Mouse (Mus musculus) lung, embryonic 14.5 days (tissue): ENCODE data around the gene Osbpl5. TPM values are rescaled to one million over a fixed set of nuclear protein-coding genes. Genes with fewer than 3 reads are reported as not detected.

Experiments used
- ATAC-seq: fragments of 200-750 bp; cut with Nextera tagmentation; 2 replicates; pipeline ENCODE4 v1.8.0; 2017; ENCODE audit warnings: mild to moderate bottlenecking, moderate TSS enrichment, moderate library complexity; ENCODE audit not compliant: insufficient read depth
- DNase-seq: peaks from one replicate; pipeline ENCODE4 v3.0.0-alpha.2; 2015
- H3K27ac ChIP-seq: fragments of 300-500 bp; sonication (generic); 2 replicates; pipeline ENCODE4 v1.5.1; 2014; ENCODE audit warnings: low read depth, mild to moderate bottlenecking, moderate library complexity
- H3K27me3 ChIP-seq: fragments of 300-500 bp; sonication (generic); 2 replicates; pipeline ENCODE4 v1.6.1; 2014; ENCODE audit warnings: low read length, control low read depth; ENCODE audit not compliant: insufficient read depth
- H3K36me3 ChIP-seq: fragments of 300-500 bp; sonication (generic); 2 replicates; pipeline ENCODE4 v1.6.1; 2014; ENCODE audit warnings: control low read depth; ENCODE audit not compliant: insufficient read depth
- H3K4me1 ChIP-seq: fragments of 300-500 bp; sonication (generic); 2 replicates; pipeline ENCODE4 v1.6.1; 2014; ENCODE audit warnings: antibody characterized with exemption, control low read depth; ENCODE audit not compliant: insufficient read depth
- H3K4me2 ChIP-seq: fragments of 300-500 bp; sonication (generic); 2 replicates; pipeline ENCODE4 v1.6.1; 2014; ENCODE audit warnings: mild to moderate bottlenecking
- H3K4me3 ChIP-seq: fragments of 300-500 bp; sonication (generic); 2 replicates; pipeline ENCODE4 v1.5.1; 2014; ENCODE audit warnings: low read depth, low read length
- H3K9ac ChIP-seq: fragments of 300-500 bp; sonication (generic); 2 replicates; pipeline ENCODE4 v1.6.1; 2014
- H3K9me3 ChIP-seq: fragments of 300-500 bp; sonication (generic); 2 replicates; pipeline ENCODE4 v1.6.1; 2016; ENCODE audit warnings: low read depth, low read length, control low read depth
- CTCF ChIP-seq: IDR thresholded peaks from 2 replicates; pipeline ENCODE4 v1.5.1; 2016; ENCODE audit warnings: antibody characterized with exemption, low read depth
- WGBS: fragments of 180-500 bp; shearing (Covaris S2); extraction: QIAGEN DNeasy Blood & Tissue Kit; methylation state at CpG from one replicate; pipeline ENCODE4 v1.1.7; 2014; 5-methylcytosine and 5-hydroxymethylcytosine counted together
- polyA plus RNA-seq: library from polyadenylated mRNA; unstranded; fragments of >200 nt; fragmentation: Nextera tagmentation; extraction: Ambion mirVana; gene quantifications from 2 replicates; pipeline ENCODE4 v1.2.1, GENCODE M21; 2014

Osbpl5 gene
- polyA plus RNA-seq, 1 experiment from 2014 or later: 34.2 TPM

- Histone ChIP-seq H3K4me2 (no peak overlapping the region), H3K27ac (no peak overlapping the region), H3K9ac (no peak overlapping the region), H3K36me3 (no peaks in the 10 kb centered on the region), H3K9me3 (no peaks in the 10 kb centered on the region), H3K4me3 (no peak overlapping the region), H3K4me1 (no peaks in the 10 kb centered on the region), H3K27me3 (0 out of 2 replicates have a peak, but pooled peaks cover 8% of the 10 kb centered on the region)
- no peak for DNase-seq
- ATAC-seq: no peak
- WGBS: 69% methylated on average over 9 of the region's 9 CpGs
- TF ChIP-seq CTCF: no peak
Observed at GRCm38 (mm10) chr7:143755357-143756124, 1.2 kb downstream of the Osbpl5 start.

GRCm38 (mm10) chr7:143753990-143754715 is 2.6 kb downstream of the Osbpl5 start:
- ATAC-seq (no peak), DNase-seq (peak; percentile 85)
- 0 out of 2 replicates have a peak, but pooled peaks cover 8% of the 10 kb centered on the region for H3K27me3 ChIP-seq

GRCm38 (mm10) chr7:143752606-143753005 is 4.2 kb downstream of the Osbpl5 start:
- no peaks in the 10 kb centered on the region for H3K9me3 ChIP-seq
- no peak for TF ChIP-seq CTCF
- H3K4me1 ChIP-seq: no peaks in the 10 kb centered on the region
- H3K27ac ChIP-seq: no peak overlapping the region
- no peak for ATAC-seq
- no peak overlapping the region for H3K4me2 ChIP-seq
- 73% methylated on average over 3 of the region's 3 CpGs for WGBS
- no peaks in the 10 kb centered on the region for H3K36me3 ChIP-seq
- no peak for DNase-seq
- H3K9ac ChIP-seq: no peak overlapping the region
- H3K4me3 ChIP-seq: no peak overlapping the region
- 0 out of 2 replicates have a peak, but pooled peaks cover 8% of the 10 kb centered on the region for H3K27me3 ChIP-seq

More at GRCm38 (mm10) chr7:143753990-143754715, 2.6 kb downstream of the Osbpl5 start:
- H3K4me3 ChIP-seq: no peak overlapping the region
- TF ChIP-seq CTCF: peak; percentile 92
- no peaks in the 10 kb centered on the region for H3K9me3 ChIP-seq
- no peaks in the 10 kb centered on the region for H3K36me3 ChIP-seq
- H3K4me2 ChIP-seq: no peak overlapping the region
- H3K27ac ChIP-seq: no peak overlapping the region
- 41% methylated on average over 5 of the region's 5 CpGs for WGBS
- no peaks in the 10 kb centered on the region for H3K4me1 ChIP-seq
- H3K9ac ChIP-seq: no peak overlapping the region

GRCm38 (mm10) chr7:143752056-143752455 is 4.7 kb downstream of the Osbpl5 start:
- no peak for TF ChIP-seq CTCF
- WGBS: 44% methylated on average over 4 of the region's 4 CpGs

GRCm38 (mm10) chr7:143751380-143751779 is 5.4 kb downstream of the Osbpl5 start:
- Histone ChIP-seq H3K4me1 (no peaks in the 10 kb centered on the region), H3K27me3 (0 out of 2 replicates have a peak, but pooled peaks cover 8% of the 10 kb centered on the region), H3K4me2 (no peak overlapping the region), H3K27ac (no peak overlapping the region), H3K9me3 (no peaks in the 10 kb centered on the region), H3K9ac (no peak overlapping the region), H3K36me3 (no peaks in the 10 kb centered on the region), H3K4me3 (no peak overlapping the region)
- WGBS: 63% methylated on average over 1 of the region's 1 CpGs
- no peak for DNase-seq
- TF ChIP-seq CTCF: no peak
- ATAC-seq: no peak

More at GRCm38 (mm10) chr7:143752056-143752455, 4.7 kb downstream of the Osbpl5 start:
- H3K36me3 ChIP-seq: no peaks in the 10 kb centered on the region
- H3K9me3 ChIP-seq: no peaks in the 10 kb centered on the region
- no peaks in the 10 kb centered on the region for H3K4me1 ChIP-seq
- DNase-seq: no peak
- H3K4me3 ChIP-seq: no peak overlapping the region
- H3K27me3 ChIP-seq: 0 out of 2 replicates have a peak, but pooled peaks cover 8% of the 10 kb centered on the region
- ATAC-seq: no peak
- H3K27ac ChIP-seq: no peak overlapping the region
- no peak overlapping the region for H3K4me2 ChIP-seq
- H3K9ac ChIP-seq: no peak overlapping the region

- no peaks in the 10 kb centered on the region for H3K36me3 ChIP-seq
- DNase-seq: no peak
- H3K27ac ChIP-seq: no peak overlapping the region
- H3K4me1 ChIP-seq: no peaks in the 10 kb centered on the region
- no peak overlapping the region for H3K4me3 ChIP-seq
- ATAC-seq: no peak
- WGBS: 67% methylated on average over 3 of the region's 3 CpGs
- no peak overlapping the region for H3K4me2 ChIP-seq
- no peak for TF ChIP-seq CTCF
- H3K27me3 ChIP-seq: no peaks in the 10 kb centered on the region
- H3K9me3 ChIP-seq: no peaks in the 10 kb centered on the region
- no peak overlapping the region for H3K9ac ChIP-seq
Observed at GRCm38 (mm10) chr7:143749045-143749444, 7.7 kb downstream of the Osbpl5 start.
